Mouse (Mus musculus): ENCODE measurements around the gene Olfr533. TPM values are rescaled to one million over a fixed set of nuclear protein-coding genes. Genes with fewer than 3 reads are reported as not detected.

The Olfr533 gene
- not detected in 2 replicates for polyA plus RNA-seq (2015; fragmentation: Nextera tagmentation; extraction: Ambion mirVana)

DNA sequence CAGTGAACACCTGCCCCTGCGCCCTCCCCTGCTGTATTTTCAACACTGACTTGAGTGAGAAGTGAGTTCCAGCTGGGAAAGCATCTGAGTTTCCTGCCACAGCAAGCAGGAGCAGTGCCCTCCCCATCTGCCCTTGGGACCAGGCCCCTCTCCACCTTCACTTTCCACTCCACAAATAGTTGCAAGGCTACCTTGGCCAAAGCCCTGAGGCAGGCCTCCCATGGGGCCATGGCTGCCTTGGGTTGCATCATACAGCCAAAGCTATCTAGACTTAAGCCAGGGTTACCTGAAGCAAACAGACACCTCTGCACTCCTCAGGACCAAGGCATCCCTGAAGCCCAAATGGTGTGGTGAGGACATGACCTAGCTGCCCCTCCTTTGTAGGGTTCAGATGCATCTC, at the start of gene Olfr533:
TSS of gene Olfr533 (plus strand) at position 301 of the 400 bp plus-strand sequence.

DNA sequence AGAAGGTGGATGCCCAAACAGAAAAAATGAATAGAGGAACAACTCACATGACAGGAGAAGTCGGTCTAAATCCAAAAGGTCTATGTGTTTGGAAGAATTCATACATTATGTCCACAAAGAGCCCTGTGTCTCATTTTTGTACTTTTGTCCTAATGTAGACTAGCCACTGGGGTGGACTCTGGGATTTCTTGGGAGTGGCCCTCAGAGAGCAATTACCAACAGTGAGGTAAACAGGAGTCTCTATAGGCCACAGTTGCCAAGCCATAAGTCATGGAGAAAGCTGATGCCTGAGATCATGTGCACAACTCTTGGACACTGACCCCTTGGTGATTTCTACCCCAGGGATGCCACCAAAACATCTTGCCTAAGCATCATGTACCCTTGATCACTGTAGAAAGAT, 41.6 kb upstream of the Olfr533 start, which contains the start of gene Olfr532:
TSS of gene Olfr532 (minus strand) at position 101 of the 400 bp plus-strand sequence.

DNA sequence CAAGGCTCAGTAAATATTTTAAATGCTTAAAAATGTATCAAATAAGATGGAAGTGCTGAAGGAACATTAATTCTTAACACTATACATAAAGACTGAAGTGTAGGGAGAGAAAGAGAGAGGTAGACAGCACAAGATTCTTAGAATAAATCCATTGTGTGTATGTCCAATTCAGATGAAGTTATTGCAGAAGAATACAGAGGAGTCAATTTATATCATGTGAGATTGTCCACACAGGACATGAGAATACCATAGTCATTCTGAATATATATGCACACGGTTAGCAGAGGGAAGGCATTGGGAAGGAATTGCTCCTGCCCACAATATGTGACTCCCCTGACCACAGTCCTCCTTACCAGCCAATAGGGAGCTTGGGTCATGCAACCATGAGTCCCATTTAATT, 20.7 kb downstream of the Olfr533 start, which contains the start of gene Olfr535:
TSS of gene Olfr535 (plus strand) at position 301 of the 400 bp plus-strand sequence.

DNA sequence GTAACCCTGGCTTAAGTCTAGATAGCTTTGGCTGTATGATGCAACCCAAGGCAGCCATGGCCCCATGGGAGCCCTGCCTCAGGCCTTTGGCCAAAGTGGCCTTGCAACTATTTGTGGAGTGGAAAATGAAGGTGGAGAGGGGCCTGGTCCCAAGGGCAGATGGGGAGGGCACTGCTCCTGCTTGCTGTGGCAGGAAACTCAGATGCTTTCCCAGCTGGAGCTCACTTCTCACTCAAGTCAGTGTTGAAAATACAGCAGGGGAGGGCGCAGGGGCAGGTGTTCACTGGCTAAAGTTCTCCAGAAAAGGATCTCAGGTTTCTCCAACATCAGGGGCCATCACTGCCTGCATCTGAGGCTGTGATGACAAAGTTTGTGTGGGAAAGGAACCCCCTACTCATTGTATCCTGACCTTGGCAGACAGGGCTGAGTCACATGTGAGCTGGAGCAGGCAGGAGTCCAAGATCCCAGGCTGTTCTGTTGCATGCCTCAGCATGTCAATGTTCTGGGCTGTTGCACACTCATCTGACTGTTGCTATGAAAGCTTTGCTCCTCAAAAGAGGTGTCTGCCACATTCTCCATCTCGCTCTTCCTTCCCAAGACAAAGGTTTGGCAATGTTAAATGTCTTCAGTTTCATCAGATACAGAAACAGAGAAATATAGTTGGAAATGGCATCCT, 44.3 kb downstream of the Olfr533 start, which contains the start of gene Olfr536:
TSS of gene Olfr536 (minus strand) at position 51 of the 676 bp plus-strand sequence.

Other genes with a start within 250 kb of the Olfr533 start
- 0.65 and 1.1 TPM in 2 replicates for gene Cd163l1, start 245.1 kb upstream of the Olfr533 start, polyA plus RNA-seq (2015; fragmentation: Nextera tagmentation; extraction: Ambion mirVana)
- 0.04 and 0.07 TPM in 2 replicates for gene 5830411N06Rik, start 216.1 kb upstream of the Olfr533 start, polyA plus RNA-seq (2015; fragmentation: Nextera tagmentation; extraction: Ambion mirVana)
- not detected in 2 replicates for gene Olfr525, start 142.5 kb upstream of the Olfr533 start, polyA plus RNA-seq (2015; fragmentation: Nextera tagmentation; extraction: Ambion mirVana)
- not detected in 2 replicates for gene Olfr527, start 129.4 kb upstream of the Olfr533 start, polyA plus RNA-seq (2015; fragmentation: Nextera tagmentation; extraction: Ambion mirVana)
- gene Olfr60, start 101.7 kb upstream of the Olfr533 start, polyA plus RNA-seq (2015; fragmentation: Nextera tagmentation; extraction: Ambion mirVana) = not detected in 2 replicates
- 0.06 TPM in 1 of 2 replicates, not detected in the other for gene Olfr530, start 87.0 kb upstream of the Olfr533 start, polyA plus RNA-seq (2015; fragmentation: Nextera tagmentation; extraction: Ambion mirVana)
- not detected in 2 replicates for gene Olfr531, start 60.5 kb upstream of the Olfr533 start, polyA plus RNA-seq (2015; fragmentation: Nextera tagmentation; extraction: Ambion mirVana)
- not detected in 2 replicates for gene Olfr532, start 41.7 kb upstream of the Olfr533 start, polyA plus RNA-seq (2015; fragmentation: Nextera tagmentation; extraction: Ambion mirVana)
- gene Olfr535, start 20.8 kb downstream of the Olfr533 start, polyA plus RNA-seq (2015; fragmentation: Nextera tagmentation; extraction: Ambion mirVana) = not detected in 2 replicates
- gene Olfr536, start 44.0 kb downstream of the Olfr533 start, polyA plus RNA-seq (2015; fragmentation: Nextera tagmentation; extraction: Ambion mirVana) = not detected in 2 replicates
- not detected in 2 replicates for gene Olfr538, start 104.5 kb downstream of the Olfr533 start, polyA plus RNA-seq (2015; fragmentation: Nextera tagmentation; extraction: Ambion mirVana)
- gene Olfr46, start 137.9 kb downstream of the Olfr533 start, polyA plus RNA-seq (2015; fragmentation: Nextera tagmentation; extraction: Ambion mirVana) = 0.01 TPM in 2 replicates
- not detected in 2 replicates for gene Olfr61, start 165.6 kb downstream of the Olfr533 start, polyA plus RNA-seq (2015; fragmentation: Nextera tagmentation; extraction: Ambion mirVana)
- not detected in 2 replicates for gene Olfr53, start 183.1 kb downstream of the Olfr533 start, polyA plus RNA-seq (2015; fragmentation: Nextera tagmentation; extraction: Ambion mirVana)
- gene Olfr539, start 196.6 kb downstream of the Olfr533 start, polyA plus RNA-seq (2015; fragmentation: Nextera tagmentation; extraction: Ambion mirVana) = not detected in 2 replicates
- not detected in 2 replicates for gene Olfr45, start 218.6 kb downstream of the Olfr533 start, polyA plus RNA-seq (2015; fragmentation: Nextera tagmentation; extraction: Ambion mirVana)
- gene Olfr541, start 233.9 kb downstream of the Olfr533 start, polyA plus RNA-seq (2015; fragmentation: Nextera tagmentation; extraction: Ambion mirVana) = not detected in 2 replicates